Mouse (Mus musculus): ENCODE measurements around the gene Foxn4. TPM values are rescaled to one million over a fixed set of nuclear protein-coding genes. Genes with fewer than 3 reads are reported as not detected.

The Foxn4 gene
- polyA plus RNA-seq, 1 experiment: not detected

Other genes with a start within 250 kb of the Foxn4 start
- gene Usp30, start 208.3 kb downstream of the Foxn4 start, polyA plus RNA-seq (2012; rRNA removed): 31.5 and 34.5 TPM in 2 replicates
- 105 and 113 TPM in 2 replicates for gene Svop, start 182.2 kb downstream of the Foxn4 start, polyA plus RNA-seq (2012; rRNA removed)
- 8.7 and 10.0 TPM in 2 replicates for gene Alkbh2, start 145.6 kb downstream of the Foxn4 start, polyA plus RNA-seq (2012; rRNA removed)
- 5.4 and 5.9 TPM in 2 replicates for gene Ung, start 143.4 kb downstream of the Foxn4 start, polyA plus RNA-seq (2012; rRNA removed)
- gene Acacb, start 127.3 kb downstream of the Foxn4 start, polyA plus RNA-seq (2012; rRNA removed): 3.3 and 3.7 TPM in 2 replicates
- 2.2 and 2.4 TPM in 2 replicates for gene Myo1h, start 15.4 kb upstream of the Foxn4 start, polyA plus RNA-seq (2012; rRNA removed)
- 56.8 and 57.4 TPM in 2 replicates for gene Kctd10, start 106.7 kb upstream of the Foxn4 start, polyA plus RNA-seq (2012; rRNA removed)
- 80.8 and 85.5 TPM in 2 replicates for gene Ube3b, start 106.8 kb upstream of the Foxn4 start, polyA plus RNA-seq (2012; rRNA removed)
- 31.1 and 31.4 TPM in 2 replicates for gene Mmab, start 170.3 kb upstream of the Foxn4 start, polyA plus RNA-seq (2012; rRNA removed)
- gene Mvk, start 170.5 kb upstream of the Foxn4 start, polyA plus RNA-seq (2012; rRNA removed): 35.8 and 38.1 TPM in 2 replicates

Measured in frontal cortex, adult 2 months (tissue).